Mouse (Mus musculus) layer of hippocampus, postnatal 10 days (tissue): Measurements from ENCODE around the gene Spryd4. TPM values are rescaled to one million over a fixed set of nuclear protein-coding genes. Genes with fewer than 3 reads are reported as not detected.
"Not testable (repeated sequence)": the region's sequence is repeated elsewhere in the genome, so short reads cannot be mapped to it uniquely, and the experiment has no call there.

Source experiments
- DNase-seq, 2 experiments: peaks; one replicate each; pipeline ENCODE4 v3.0.0; 2021; ENCODE audit warnings: low spot score in 2 of 2
- long read RNA-seq: library from polyadenylated mRNA; stranded (forward); transcript quantifications from one replicate; pipeline ENCODE4 v2.0.0, GENCODE M21; 2023
- total RNA-seq, 2 experiments: library from RNA; stranded (reverse); gene quantifications; 2 replicates each; pipeline ENCODE4 v1.2.3; 2021

Gene Spryd4
- 10 to 100 TPM; 11.5 to 12.8 TPM for total RNA-seq
- long read RNA-seq, transcript Spryd4-201 (2 exons, 1,583 nt): major isoform, 14 of 15 reads
- long read RNA-seq, partial matches to known transcripts: 0 of 15 reads
- long read RNA-seq, other reads (novel, unspliced or antisense): 1 of 15 reads

DNA sequence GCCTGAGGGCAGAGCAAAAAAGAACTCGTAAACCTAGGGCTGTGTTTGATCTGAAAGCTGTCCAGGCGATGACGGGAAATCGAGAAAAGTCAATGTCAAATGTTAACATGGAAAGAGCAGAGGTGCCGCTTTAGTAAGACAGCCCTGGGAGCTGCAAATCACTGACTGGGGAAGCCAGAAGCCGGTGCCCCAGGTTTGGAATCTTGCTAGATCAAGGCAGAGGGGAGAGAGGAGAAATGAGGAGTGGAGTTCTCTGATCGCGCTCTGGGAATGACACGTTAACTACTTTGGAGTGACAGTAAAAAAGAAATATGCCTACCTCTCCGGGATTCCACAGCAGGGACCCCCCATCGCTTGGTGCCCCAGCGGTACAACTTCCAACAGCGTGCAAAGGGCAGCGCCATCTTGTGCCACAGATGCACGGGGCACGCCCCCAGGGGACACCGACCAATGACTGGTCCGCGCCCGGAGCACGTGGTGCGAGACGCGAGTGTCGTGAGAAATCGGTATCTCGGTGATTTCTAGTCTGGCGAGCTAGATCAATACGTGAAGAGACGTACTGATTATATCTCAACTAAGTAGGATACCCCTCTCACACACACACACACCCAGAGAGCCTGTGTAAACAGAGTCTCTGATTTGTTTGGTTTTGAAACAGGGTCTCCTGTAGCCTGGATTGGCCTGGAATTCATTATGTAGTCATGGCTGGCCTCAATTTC, at the start of gene Spryd4:
Gene Spryd4 (minus strand): TSS at position 418 of the 719 bp plus-strand sequence.
- DNase-seq: peak; percentile 87 to 89

DNA sequence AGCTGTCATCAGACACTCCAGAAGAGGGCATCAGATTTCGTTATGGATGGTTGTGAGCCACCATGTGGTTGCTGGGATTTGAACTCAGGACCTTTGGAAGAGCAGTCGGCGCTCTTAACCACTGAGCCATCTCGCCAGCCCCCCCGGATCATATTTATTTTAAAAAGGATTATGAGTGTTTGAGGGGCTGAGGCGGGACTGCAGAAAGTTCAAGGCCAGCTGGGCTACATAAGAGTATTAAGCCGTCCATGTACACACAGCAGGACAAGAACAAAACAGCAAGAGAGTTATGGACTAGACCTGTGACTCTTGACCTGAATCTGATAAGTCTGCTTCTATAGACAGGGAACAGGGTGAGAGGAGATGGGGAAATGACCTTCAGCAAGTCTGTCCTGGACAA, 48.8 kb upstream of the Spryd4 start:
- DNase-seq: not testable (repeated sequence)

- no peak for DNase-seq
These were observed 48.3 kb upstream of the Spryd4 start for GRCm38 (mm10) chr10:128259946-128260345.

- no peak for DNase-seq
These were observed 47.3 kb upstream of the Spryd4 start for GRCm38 (mm10) chr10:128258953-128259352.

DNA sequence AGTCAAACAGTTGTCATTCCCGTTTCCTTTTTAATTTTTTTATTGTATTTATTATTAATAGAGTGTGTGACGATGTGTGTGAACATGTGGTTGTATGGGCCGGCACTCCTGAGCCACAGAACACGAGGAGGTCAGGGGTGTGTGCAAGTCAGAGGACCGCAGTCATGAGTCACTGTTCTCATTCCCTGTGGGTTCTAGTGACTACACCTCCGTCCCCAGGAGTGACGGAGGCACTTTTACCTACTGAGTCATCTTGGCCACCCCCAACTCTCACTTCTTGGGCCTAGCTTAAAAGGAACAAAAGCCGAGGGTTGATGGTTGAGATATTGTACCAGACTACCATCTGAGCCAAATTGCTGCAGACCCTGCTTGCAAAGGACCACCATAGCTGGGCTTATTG, 44.7 kb upstream of the Spryd4 start:
- no peak for DNase-seq

DNA sequence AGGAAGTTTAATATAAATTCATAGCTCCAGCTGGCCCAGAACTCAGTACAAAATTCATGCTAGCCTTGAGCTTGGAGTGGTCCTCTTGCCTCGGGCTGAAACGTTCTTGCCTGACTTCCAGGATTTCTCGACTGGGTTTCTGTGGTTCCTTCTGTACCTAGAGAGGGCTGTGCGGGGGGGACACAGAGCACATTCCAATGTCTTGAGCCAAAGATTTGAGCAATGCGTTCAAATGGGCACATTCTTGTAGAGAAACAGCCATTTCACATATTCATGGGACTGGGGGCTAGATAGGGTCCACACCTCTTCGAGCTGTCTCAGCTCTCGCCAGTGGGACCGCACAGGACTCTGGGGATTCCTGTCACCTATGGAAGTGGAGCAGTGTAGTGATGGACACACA, 44.3 kb upstream of the Spryd4 start:
- no peak for DNase-seq

DNA sequence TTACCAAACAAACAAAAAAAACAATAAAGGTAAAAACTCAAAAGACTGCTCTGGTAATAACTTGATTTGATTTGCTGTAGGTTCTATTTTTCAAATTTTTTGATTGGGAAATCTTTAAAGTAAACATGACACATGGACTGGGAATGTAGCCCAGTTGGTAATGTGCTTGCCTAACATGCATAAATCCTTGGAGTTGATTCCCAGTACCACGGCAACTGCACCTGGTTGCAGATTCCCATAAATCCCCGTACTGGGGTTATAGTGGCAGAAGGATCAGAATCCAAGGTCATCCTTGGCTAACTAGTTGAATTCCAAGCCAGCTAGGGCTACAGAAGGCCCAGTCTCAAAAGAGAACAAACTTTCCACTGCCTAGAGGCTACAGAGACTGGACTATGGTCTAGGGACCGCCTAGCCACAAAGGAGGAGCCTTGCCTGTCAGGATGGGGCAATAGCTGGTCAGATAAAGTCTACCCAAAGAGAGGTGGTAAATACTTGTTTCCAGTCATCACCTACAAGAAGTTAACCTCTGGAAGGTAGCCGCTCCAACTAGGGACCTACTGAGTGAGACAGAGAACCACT, 42.2 kb upstream of the Spryd4 start, which contains the start of gene Apon:
Gene Apon (plus strand): TSS at position 420 of the 579 bp plus-strand sequence.
- DNase-seq: no peak

- no peak for DNase-seq
These were observed 39.0 kb upstream of the Spryd4 start for GRCm38 (mm10) chr10:128250565-128250964.

- no peak for DNase-seq
These were observed 35.6 kb upstream of the Spryd4 start for GRCm38 (mm10) chr10:128247020-128247732.

DNA sequence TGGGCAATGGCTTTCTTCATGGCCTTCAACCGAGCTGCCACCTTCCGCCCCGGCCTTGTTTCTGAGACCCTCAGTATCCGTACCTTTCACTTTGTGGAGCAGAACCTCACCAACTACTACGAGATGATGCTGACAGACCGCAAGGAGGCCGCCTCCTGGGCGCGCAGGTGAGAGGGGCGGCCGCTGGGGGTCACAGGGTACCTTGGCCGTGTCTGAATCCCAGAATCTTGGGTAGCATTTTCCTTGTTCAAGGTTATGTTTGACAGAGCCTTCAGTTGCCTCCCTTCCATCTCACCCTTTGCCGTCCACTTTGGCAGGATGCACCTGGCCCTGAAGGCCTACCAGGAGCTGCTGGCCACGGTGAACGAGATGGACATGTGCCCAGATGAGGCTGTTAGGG, 32.5 kb upstream of the Spryd4 start:
- DNase-seq: no peak

DNA sequence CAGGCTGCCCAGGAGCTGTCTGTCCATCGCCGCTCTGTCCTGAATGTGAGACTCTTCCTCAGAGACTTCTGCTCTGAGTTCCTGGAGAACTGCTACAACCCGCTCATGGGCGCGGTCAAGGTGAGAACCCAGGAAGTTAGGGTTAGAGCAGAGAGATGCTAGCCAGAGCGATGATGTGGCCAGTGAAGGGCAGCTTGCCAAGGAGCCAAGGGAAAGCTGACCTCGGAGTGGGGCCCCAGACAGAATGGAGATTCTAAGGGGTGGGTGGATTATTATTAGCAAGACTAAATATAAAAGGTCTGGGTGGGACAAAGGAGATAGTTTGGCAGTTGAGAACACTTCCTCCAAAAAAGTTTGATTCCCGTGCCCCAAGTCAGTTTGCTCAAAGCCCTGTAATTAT, 31.6 kb upstream of the Spryd4 start:
- no peak for DNase-seq

GRCm38 (mm10) chr10:128240131-128240530, 28.5 kb upstream of the Spryd4 start:
- no peak for DNase-seq

- DNase-seq: no peak
These were observed 27.5 kb upstream of the Spryd4 start for GRCm38 (mm10) chr10:128239140-128239539.

DNA sequence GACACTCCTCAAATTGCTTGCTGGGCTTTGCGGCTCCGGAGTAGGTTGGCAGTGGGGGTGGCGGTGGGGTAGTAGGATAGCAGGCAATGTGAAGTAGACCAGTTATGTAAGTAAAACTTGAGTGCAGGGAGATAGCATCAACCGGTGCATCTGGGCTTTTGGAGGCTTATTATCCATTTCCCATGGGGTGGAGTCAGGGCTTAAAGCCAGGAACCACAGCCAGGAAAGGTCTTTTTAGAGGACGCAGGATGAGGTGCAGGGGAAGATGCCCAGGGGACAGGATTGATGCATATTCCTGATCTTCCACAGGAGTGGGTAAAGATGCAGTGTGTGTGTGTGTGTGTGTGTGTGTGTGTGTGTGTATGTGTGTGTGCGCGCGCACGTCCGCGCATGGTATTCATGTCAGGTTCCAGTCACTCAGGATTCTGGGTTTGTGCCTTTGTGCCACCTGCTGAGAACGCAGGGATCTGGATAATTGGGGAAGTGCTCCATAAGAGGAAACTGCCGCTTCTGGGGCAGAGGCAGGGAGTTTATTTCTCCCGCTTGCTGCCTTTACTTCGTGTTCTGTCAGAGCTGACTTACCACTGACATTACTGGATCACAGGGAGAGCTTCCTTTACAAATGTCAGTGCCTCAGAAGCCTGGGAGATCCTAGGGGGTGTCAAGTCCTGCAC, 26.3 kb upstream of the Spryd4 start:
- DNase-seq: no peak

DNA sequence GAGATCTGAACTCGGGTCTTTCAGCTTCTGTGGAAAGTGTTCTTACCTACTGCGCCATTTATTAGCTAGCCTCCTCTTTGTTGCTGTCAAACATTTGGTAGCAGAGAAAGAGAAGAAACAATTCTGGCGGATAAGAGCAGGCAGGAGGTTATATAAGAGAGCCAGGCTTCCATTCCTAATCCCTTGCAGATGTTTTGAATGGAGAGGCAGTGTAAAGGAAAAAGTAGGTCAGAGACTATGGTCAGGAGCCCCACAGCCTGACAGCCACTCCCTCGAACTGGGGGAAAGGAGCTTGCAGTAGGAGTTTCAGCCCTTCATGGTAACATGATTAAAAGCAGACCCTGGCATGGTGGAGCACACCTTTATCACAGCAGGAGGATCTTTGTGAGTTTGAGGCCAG, 24.7 kb upstream of the Spryd4 start:
- no peak for DNase-seq

- DNase-seq: peak; percentile 33 to 54
These were observed 20.9 kb upstream of the Spryd4 start for GRCm38 (mm10) chr10:128232420-128232985.

GRCm38 (mm10) chr10:128231697-128232419, 20.3 kb upstream of the Spryd4 start, which contains the start of gene Timeless:
TSS of gene Timeless (plus strand) at chr10:128232065.
- peak; percentile 89 to 94 for DNase-seq

DNA sequence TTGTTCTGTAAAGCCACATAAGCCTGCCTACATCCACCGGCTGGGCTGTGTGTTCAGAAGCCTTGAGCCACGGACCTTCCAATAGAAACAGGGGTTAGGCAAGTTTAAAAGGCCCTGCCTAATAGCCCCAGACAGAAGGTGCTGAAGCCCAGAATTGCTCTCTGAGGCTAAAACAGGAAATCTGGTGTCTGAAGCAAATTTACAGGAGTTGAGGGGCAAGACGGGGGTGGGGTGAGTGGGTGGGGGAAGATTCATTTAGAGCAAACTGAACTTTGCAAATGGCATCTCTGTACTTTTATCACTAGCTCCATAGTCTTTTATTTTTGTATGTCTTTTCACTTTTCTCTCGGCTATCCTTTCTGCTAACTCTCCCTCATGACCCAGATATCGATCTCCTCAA, 19.5 kb upstream of the Spryd4 start:
- DNase-seq: no peak

- no peak for DNase-seq
These were observed 19.0 kb upstream of the Spryd4 start for GRCm38 (mm10) chr10:128230582-128230981.

DNA sequence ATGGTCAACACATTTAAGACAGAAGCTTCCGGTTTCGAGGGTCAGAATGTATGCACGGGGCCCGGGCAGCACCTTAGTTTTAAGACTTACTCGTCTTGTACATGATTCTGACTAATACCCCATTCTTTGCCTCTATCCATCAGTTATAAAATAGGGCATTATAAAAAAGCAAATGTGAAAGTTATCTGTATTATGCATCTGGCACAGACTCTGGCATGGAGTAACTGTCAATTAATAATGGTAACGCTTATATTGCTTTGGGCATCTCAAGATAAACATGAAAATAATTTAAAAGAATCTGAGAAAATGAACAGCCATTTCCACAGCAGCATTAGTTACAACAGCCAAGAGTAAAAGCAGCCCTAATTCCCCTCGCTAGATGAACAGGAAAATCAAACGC, 16.4 kb upstream of the Spryd4 start:
- no peak for DNase-seq
